Mouse (Mus musculus): ENCODE measurements around the gene Ucn3. TPM values are rescaled to one million over a fixed set of nuclear protein-coding genes. Genes with fewer than 3 reads are reported as not detected.

Gene Ucn3
- total RNA-seq, 2 experiments from 2014 or later = not detected

DNA sequence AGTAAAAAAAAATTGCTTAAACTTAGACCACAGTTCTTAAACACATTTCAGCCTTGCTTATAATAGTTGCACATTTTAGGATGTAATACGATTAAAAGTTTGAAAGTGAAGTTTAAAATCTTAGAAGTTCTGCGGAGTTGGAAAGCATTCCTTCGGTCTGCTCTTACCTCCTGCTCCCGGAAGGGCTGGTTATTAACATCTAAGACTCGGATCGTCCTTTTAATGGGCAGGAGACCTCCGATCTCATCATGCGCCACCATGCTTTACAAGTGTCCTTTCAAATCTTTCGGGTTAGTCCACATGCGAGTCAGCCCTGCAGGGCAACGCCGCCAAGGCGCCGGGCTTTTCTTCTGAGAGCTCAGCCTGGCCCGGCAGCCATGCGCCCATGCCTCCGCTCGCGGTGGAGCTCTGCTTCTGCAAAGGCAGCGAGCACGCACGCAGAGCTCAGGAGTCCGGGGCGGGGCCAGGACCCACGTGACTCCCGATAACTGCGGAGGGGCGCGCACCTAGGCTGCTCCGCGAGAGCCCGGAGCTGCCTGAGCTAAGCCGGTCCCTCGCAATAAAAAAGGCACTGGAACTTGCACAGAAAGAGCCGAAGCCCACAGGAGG lies 51.9 kb downstream of the Ucn3 start:
- peak; percentile 75 to 77 for DNase-seq (ENCODE audit: extremely low spot score in 1 of 2, low spot score in 1 of 2)

GRCm38 (mm10) chr13:3892601-3893000 lies 52.5 kb downstream of the Ucn3 start:
- DNase-seq (ENCODE audit: extremely low spot score in 1 of 2, low spot score in 1 of 2) = no peak

GRCm38 (mm10) chr13:3891479-3892087 lies 53.6 kb downstream of the Ucn3 start:
- DNase-seq (ENCODE audit: extremely low spot score in 1 of 2, low spot score in 1 of 2) = no peak

Small RNAs within 50 kb of the gene (microRNA-seq; reads per million reads assigned to microRNA genes)
- 0 reads per million in 2 experiments for gene Gm22460

Other genes starting within 250 kb of the Ucn3 start
- gene Calml3, start 141.0 kb downstream of the Ucn3 start, total RNA-seq (2021) = not detected
- gene Calm4, start 107.6 kb downstream of the Ucn3 start, total RNA-seq (2021) = not detected
- not detected for gene Calm5, start 91.2 kb downstream of the Ucn3 start, total RNA-seq (2021)
- gene Net1, start 27.1 kb downstream of the Ucn3 start, total RNA-seq (2021) = 10 to 100 TPM; 33.0 to 38.2 TPM
- not detected for gene Tubal3, start 27.1 kb downstream of the Ucn3 start, total RNA-seq (2021)
- 1 to 10 TPM; 1.1 TPM for gene Akr1c14, start 103.7 kb upstream of the Ucn3 start, total RNA-seq (2021)
- 1 to 10 TPM; 2.9 to 3.4 TPM for gene Akr1c18, start 205.3 kb upstream of the Ucn3 start, total RNA-seq (2021)
- gene Akr1c13, start 245.8 kb upstream of the Ucn3 start, total RNA-seq (2021) = not detected